Mouse (Mus musculus): ENCODE measurements around the gene Trem2.

DNA sequence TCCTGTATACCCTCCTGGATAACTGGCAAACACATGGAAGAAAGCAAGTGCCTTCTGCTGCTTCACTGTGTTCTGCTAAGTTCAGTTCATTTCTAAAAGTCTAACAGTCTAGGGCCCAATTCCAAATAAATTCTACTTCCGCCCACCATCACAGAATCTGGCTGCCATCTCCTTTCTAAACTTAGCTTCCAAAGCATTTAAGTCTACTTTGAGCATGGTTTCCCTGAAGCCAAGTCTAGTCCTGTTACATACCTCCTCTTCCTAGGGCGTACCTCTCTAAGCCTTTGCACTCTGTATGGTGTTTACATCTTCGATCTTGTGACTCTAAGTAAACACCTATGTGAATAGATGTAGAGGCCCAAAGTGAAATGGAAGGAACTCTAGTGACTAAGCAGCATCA, 46.4 kb downstream of the Trem2 start:
- no peak for TF ChIP-seq CTCF (IDR thresholded peaks at IDR 0.05; ENCODE audit: low read depth, low read length)
- no peak for TF ChIP-seq POLR2A (IDR thresholded peaks at IDR 0.05; ENCODE audit: extremely low read depth, insufficient read depth, low read length)
